Mouse (Mus musculus) heart, postnatal 25 days (tissue): ENCODE data around the gene H2-Oa. TPM values are rescaled to one million over a fixed set of nuclear protein-coding genes. Genes with fewer than 3 reads are reported as not detected.

Experiments used
- DNase-seq: peaks from one replicate; pipeline ENCODE4 v3.0.0; 2022; ENCODE audit warnings: low spot score
- intact Hi-C: fragments of 180-260 bp; cut with DNase I; formaldehyde crosslinking; loops from one replicate; pipeline ENCODE4 v1.15.1; 2025
- total RNA-seq, 2 experiments: library from RNA; stranded (reverse); gene quantifications; 2 replicates each; pipeline ENCODE4 v1.2.3; 2021

H2-Oa gene
- not detected for total RNA-seq

DNA sequence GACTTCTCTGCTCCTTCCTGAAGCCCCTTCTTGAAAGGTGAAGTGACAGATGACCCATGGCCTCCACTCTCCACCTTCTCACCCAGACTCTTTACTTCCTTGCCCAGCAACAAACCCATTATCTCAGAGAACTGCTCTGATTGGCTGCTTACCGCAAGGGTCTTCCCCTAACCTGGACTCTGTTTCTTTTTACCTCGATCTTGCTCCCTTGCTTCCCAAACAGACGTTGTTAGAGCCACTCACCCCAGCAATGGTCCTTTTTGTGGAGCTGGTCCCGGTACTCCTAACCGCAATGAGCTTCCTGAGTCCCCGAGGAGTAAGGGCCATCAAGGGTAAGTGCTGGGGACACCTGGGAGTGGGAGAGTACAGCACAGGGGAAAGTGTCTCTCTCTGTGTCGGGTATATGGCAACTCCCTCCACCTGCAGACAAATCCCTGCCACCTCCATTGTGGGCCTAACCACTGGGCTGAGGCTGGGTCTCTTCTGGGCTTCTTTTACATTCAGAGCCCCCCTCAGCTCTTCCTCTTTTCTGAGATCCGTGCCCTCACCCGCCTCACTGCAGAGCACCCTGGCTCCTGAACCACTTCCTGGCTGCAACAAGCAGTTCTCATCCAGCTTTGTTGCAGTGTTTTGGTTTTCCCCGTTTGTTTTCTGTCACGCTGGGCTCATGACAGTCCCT, at the start of gene H2-Oa:
Gene H2-Oa, plus strand, starts transcription at position 144 of the 679 bp plus-strand sequence.
- intact Hi-C loops, result no loop called here
- no peak for DNase-seq

- DNase-seq, result no peak
- intact Hi-C loops, result no loop called here
These were observed 46.2 kb upstream of the H2-Oa start for GRCm38 (mm10) chr17:34045941-34046340.

- no peak for DNase-seq
- intact Hi-C loops, result no loop called here
These were observed 44.6 kb upstream of the H2-Oa start for GRCm38 (mm10) chr17:34047404-34048050.

GRCm38 (mm10) chr17:34057224-34057623, 34.9 kb upstream of the H2-Oa start:
- no peak for DNase-seq
- intact Hi-C loops, result no loop called here

DNA sequence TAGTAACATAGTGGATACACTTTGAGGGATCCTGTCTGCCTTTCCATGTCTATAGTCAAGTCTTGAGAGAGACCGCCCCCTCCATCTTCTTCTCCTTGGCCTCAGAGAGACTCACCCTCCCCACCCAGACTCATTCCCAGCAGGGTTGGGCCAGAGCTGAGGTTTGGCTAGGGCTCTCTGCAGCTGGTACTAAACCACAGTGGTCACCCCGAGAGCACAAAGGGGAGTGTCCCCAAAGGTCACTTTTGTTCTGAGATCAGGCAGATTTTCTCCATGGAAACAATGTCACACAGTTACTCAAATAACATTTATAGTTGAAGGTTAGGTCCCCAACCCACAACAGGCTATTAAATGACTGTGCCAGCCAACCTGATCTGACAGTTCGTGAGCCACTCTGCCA, 23.3 kb upstream of the H2-Oa start:
- intact Hi-C loops, result no loop called here
- no peak for DNase-seq

GRCm38 (mm10) chr17:34072091-34072490, 20.0 kb upstream of the H2-Oa start:
- intact Hi-C loops, result no loop called here
- no peak for DNase-seq

DNA sequence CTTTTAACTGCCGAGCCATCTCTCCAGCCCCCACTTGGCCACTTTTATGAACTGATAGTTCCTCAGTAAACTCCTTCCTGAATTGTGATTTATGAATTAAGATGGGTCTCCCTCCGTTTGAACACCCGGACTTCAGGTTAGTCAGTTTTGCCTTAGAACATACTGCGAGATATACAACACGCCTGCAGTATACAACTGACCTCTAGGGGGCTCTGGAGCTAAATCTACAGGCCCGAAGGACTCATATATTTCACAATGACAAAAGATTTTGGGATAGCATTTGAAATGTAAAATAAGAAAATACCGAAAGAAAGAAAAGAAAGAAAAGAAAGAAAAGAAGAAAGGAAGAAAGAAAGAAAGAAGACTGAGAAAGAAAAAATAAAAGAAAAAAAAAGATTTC, 16.9 kb upstream of the H2-Oa start:
- intact Hi-C loops, result loop anchor here (5.0 kb wide), 1 partner anchor 162 kb away; the partner anchor contains the start of gene H2-Ob
- no peak for DNase-seq

GRCm38 (mm10) chr17:34077549-34077948, 14.6 kb upstream of the H2-Oa start:
- no peak for DNase-seq
- intact Hi-C loops, result loop anchor here (2.0 to 5.0 kb wide), 2 partner anchors 91 to 160 kb away; partner anchors contain the start of gene H2-Ob

DNA sequence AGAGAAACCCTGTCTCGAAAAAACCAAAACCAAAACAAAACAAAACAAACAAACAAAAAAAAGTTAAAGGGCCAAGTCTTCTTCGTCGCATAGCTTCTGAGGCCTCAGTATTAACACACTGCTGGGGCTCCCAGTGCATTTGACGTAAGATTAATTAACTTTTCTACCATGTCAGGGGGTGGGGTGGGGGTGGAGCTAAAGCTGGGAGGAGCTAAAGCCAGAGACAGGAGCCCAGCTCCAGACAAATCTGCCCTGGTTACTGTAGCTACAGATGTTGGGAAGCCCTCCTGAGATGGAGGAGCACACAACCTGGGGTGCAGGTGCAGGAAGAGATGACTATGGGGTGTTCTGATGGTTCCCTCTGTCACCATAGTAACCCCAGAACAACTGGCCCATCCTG, 14.0 kb upstream of the H2-Oa start:
- intact Hi-C loops, result loop anchor here (5.0 kb wide), 1 partner anchor 159 kb away; the partner anchor contains the start of gene H2-Ob

DNA sequence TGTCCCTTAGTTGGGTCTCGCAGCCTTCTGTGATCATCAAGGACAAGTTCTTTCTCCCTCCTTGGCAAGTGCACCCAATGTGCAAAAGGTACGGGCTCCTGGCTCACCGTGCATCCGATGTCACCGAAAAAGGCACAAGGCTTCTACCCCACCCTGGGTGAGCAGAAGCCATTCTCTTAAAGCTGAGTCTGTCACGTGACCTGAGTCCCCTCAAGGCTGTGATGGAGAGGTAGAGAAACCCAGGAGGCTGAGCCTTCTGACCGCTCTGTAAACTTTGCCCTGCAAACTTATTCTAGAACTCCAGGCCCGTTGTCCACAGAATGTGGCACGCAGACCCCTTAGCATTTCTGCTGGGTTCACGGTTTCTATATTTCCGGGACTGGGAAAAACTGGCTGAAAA, 13.1 kb upstream of the H2-Oa start:
- intact Hi-C loops, result loop anchor here (5.0 kb wide), 1 partner anchor 158 kb away; the partner anchor contains the start of gene H2-Ob
- no peak for DNase-seq

More for the DNA sequence above, 14.0 kb upstream of the H2-Oa start:
- no peak for DNase-seq

DNA sequence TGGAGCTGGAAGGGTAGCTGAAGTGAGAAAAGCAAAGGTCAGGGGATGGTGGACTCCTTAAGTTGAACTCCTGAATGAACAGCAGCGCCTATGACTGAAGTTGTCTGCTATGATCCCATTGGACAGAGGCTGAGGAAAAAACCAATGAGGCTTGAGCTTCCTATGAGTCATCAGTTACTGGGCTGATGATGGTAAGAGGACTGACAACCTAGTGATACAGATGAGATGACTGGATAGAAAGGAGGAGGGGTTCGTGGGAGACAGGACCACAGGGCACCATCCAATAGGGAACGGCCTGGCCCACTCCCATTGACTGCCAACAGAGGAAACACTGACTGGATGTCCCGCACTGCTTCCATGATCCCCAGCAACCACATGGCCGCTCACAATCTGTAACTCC, 12.5 kb upstream of the H2-Oa start:
- no peak for DNase-seq
- intact Hi-C loops, result loop anchor here (5.0 kb wide), 1 partner anchor 158 kb away; the partner anchor contains the start of gene H2-Ob

GRCm38 (mm10) chr17:34083104-34083503, 9.0 kb upstream of the H2-Oa start:
- DNase-seq, result no peak
- intact Hi-C loops, result no loop called here

DNA sequence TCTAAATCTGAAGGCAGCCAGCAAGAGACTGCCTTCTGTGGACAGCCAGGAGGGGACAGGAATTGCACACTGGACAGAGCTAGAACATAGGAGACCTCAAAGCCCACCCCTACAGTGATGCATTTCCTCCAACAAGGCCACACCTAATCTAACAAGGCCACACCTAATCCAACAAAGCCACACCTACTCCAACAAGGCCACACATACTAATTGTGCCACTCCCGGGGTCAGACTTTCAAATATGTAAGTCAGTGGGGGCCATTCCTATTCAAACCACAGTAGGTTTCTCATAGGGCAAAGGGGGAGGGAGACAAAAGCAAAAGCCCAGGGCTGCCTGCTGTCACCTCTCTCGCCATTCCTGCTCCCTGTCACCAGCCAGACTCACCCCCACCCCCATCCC, 4.8 kb upstream of the H2-Oa start:
- intact Hi-C loops, result no loop called here
- no peak for DNase-seq

- no peak for DNase-seq
- intact Hi-C loops, result no loop called here
These were observed 4.0 kb upstream of the H2-Oa start for GRCm38 (mm10) chr17:34088124-34088523.

GRCm38 (mm10) chr17:34090923-34091322, 1.2 kb upstream of the H2-Oa start:
- intact Hi-C loops, result no loop called here
- DNase-seq, result no peak

GRCm38 (mm10) chr17:34093199-34093874, 1.2 kb downstream of the H2-Oa start:
- DNase-seq, result no peak
- intact Hi-C loops, result no loop called here

GRCm38 (mm10) chr17:34094283-34095035, 2.3 kb downstream of the H2-Oa start:
- intact Hi-C loops, result no loop called here
- no peak for DNase-seq

GRCm38 (mm10) chr17:34096497-34097010, 4.4 kb downstream of the H2-Oa start:
- intact Hi-C loops, result no loop called here
- DNase-seq, result no peak

DNA sequence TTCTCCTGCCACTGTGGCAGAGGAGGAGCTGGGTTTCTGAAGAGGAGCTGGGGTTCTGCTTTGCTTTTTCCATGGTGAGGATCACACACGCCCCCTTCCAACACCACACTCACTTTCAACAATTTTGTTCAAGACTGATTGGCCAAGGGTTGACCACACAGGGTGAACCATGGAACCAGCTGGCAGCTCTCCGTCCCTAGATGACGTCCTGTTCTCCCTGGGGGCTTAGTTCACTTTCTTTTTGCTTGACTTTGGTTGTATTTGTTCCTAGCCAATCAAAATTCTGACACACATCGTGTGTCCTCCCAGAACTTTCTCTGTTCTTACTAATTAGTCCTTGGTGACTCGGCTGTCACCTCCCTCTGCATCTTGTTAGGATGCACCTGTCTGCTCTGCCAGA, 5.1 kb downstream of the H2-Oa start:
- intact Hi-C loops, result no loop called here
- no peak for DNase-seq
